Comparison of ENCODE assay signal across 15 mouse cellular contexts in the genomic region with DNA sequence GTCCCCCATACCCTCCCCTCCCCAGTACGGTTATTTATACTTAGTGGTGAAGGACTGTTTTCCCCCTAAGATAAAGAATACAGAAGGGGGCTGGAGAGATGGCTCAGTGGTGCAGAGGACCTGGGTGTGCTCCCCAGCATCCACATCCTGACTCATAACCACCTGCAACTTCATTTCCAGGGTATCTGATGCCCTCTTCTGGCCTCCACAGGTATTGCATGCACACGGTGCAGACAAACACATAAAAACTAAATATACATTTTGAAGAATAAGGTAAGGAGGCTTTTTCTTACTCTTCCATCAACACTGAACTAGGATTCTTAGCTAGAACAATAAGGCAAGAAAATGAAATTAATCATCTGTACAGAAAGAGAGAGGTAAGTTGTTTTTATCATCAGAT.
A peak's percentile ranks its signal among the peaks of the same experiment; 100 is the strongest.
DNase-seq lines count a peak whose midpoint lies in the region; TF ChIP-seq lines count a peak whose summit lies in the region.
"Had no signal": no experiment of that assay in that cellular context is flagged by ENCODE, and none has a peak within 500 bp of the region (broad histone marks: within the 10 kb centered on the region; RNA-seq: fewer than 3 reads in every experiment).

No protein-coding gene starts in this region.

- TF ChIP-seq POLR2A in CH12.LX (IDR thresholded peaks at IDR 0.05; ENCODE audit: low read depth, low read length), result no peak

- H3K4me1 ChIP-seq in CH12.LX (ENCODE audit: control insufficient read depth in 1 of 2, insufficient read depth in 2 of 2), result no peaks in the 10 kb centered on the region
- H3K4me1 ChIP-seq: liver, embryonic 15.5 days; neural tube, embryonic 13.5 days had no signal

- in situ Hi-C loops in CH12.LX (cut with MboI; ENCODE audit: low pct_ligation_motif_present, low pct_unique_long_range_greater_than_20kb, low sequenced_read_pairs), result no loop called here

- H3K27me3 ChIP-seq in CH12.LX (replicated peaks), result no peaks in the 10 kb centered on the region
- H3K27me3 ChIP-seq: heart, embryonic 15.5 days; kidney, embryonic 15.5 days; liver, embryonic 15.5 days; neural tube, embryonic 13.5 days had no signal

- no peak overlapping the region for H3K4me2 ChIP-seq in CH12.LX (ENCODE audit: insufficient read depth, low read depth, poor library complexity, severe bottlenecking)
- H3K4me2 ChIP-seq: heart, embryonic 15.5 days; hindbrain, embryonic 14.5 days; kidney, embryonic 15.5 days; liver, embryonic 15.5 days; neural tube, embryonic 13.5 days had no signal

- H3K9me3 ChIP-seq in CH12.LX (replicated peaks; ENCODE audit: low read length), result peaks cover 2% of the 10 kb centered on the region
- H3K9me3 ChIP-seq: heart, embryonic 15.5 days; liver, embryonic 15.5 days; neural tube, embryonic 13.5 days had no signal

- TF ChIP-seq CTCF in left cerebral cortex, adult 2 months (IDR thresholded peaks at IDR 0.05), result peak; percentile 36
- TF ChIP-seq CTCF in CH12.LX (conservative IDR thresholded peaks at IDR 0.05 in 1 of 2, IDR thresholded peaks at IDR 0.05 in 1 of 2; ENCODE audit: low read depth in 2 of 2, low read length in 2 of 2), result peak; percentile 23 to 45; a peak in 2 of 4 replicates

- no peak overlapping the region for H3K27ac ChIP-seq in left cerebral cortex, adult 2 months
- H3K27ac ChIP-seq in CH12.LX (ENCODE audit: insufficient read depth, low read depth), result no peak overlapping the region
- H3K27ac ChIP-seq: heart, embryonic 15.5 days; hindbrain, embryonic 14.5 days; kidney, embryonic 15.5 days; liver, embryonic 15.5 days; neural tube, embryonic 13.5 days had no signal

- no peaks in the 10 kb centered on the region for H3K79me2 ChIP-seq in CH12.LX (replicated peaks; ENCODE audit: control insufficient read depth, extremely low read depth, insufficient read depth, poor library complexity, severe bottlenecking)

- no peak; the same call in none of the 2 replicates for TF ChIP-seq RAD21 in CH12.LX (IDR thresholded peaks at IDR 0.05; ENCODE audit: low read depth, low read length)

- H3K4me3 ChIP-seq in left cerebral cortex, adult 2 months, result no peak overlapping the region
- H3K4me3 ChIP-seq in CH12.LX (replicated peaks in 1 of 3; ENCODE audit: low read depth in 2 of 3, low read length in 2 of 3, poor library complexity in 1 of 3), result no peak overlapping the region
- H3K4me3 ChIP-seq: erythroblast, embryonic 14.5 days; heart, embryonic 15.5 days; kidney, embryonic 15.5 days; liver, embryonic 15.5 days; neural tube, embryonic 13.5 days had no signal

- DNase-seq in left cerebral cortex, adult 2 months (ENCODE audit: extremely low spot score in 1 of 2, low spot score in 2 of 2), result no peak
- no peak for DNase-seq in left cerebral cortex, adult 11 months (ENCODE audit: low spot score)
- DNase-seq in 416B (ENCODE audit: low read depth) (peak; percentile 7), CH12.LX (ENCODE audit: extremely low read depth) (peak; percentile 4), ZHBTc4 (ENCODE audit: low read depth, low spot score) (peak; percentile 56), MN1 (ENCODE audit: low spot score) (no peak)
- no peak for DNase-seq in urinary bladder, postnatal 10 days (ENCODE audit: low spot score)
- DNase-seq: adrenal gland, adult 8-10 months; cerebellum, adult 9-11 months had no signal

- intact Hi-C loops in left cerebral cortex, adult 2 months (cut with DNase I), result no loop called here

- TF ChIP-seq EP300 in CH12.LX (IDR thresholded peaks at IDR 0.05; ENCODE audit: low read length), result no peak

- dilution Hi-C loops in CH12.LX (cut with MboI; ENCODE audit: extremely low pct_ligation_motif_present, extremely low pct_unique_long_range_greater_than_20kb, low sequenced_read_pairs), result no loop called here

- peaks cover 0 to 2% of the 10 kb centered on the region in 2 experiments for H3K36me3 ChIP-seq in CH12.LX (replicated peaks in 1 of 2; ENCODE audit: control insufficient read depth in 1 of 2, insufficient read depth in 1 of 2, low read length in 1 of 2)
- H3K36me3 ChIP-seq: liver, embryonic 15.5 days had no signal

- H3K9ac ChIP-seq in CH12.LX (ENCODE audit: insufficient read depth, low read depth), result no peak overlapping the region
- H3K9ac ChIP-seq: heart, embryonic 15.5 days; hindbrain, embryonic 14.5 days; kidney, embryonic 15.5 days; liver, embryonic 15.5 days; neural tube, embryonic 13.5 days had no signal

TF ChIP-seq in CH12.LX, 34 proteins besides CTCF, POLR2A, EP300 and RAD21:
- no peak for TF ChIP-seq ZMIZ1 (IDR thresholded peaks at IDR 0.05; ENCODE audit: low read depth, low read length)
- no peak for TF ChIP-seq ZC3H11A (IDR thresholded peaks at IDR 0.05; ENCODE audit: low read depth, low read length)
- no peak for TF ChIP-seq JUN (IDR thresholded peaks at IDR 0.05; ENCODE audit: insufficient read depth, low read depth, low read length)
- TF ChIP-seq IRF4 (IDR thresholded peaks at IDR 0.05; ENCODE audit: low read depth, low read length), result no peak
- no peak for TF ChIP-seq USF2 (conservative IDR thresholded peaks at IDR 0.05; ENCODE audit: low read depth, low read length)
- no peak for TF ChIP-seq MAZ (IDR thresholded peaks at IDR 0.05; ENCODE audit: low read depth, low read length)
- TF ChIP-seq RCOR1 (conservative IDR thresholded peaks at IDR 0.05; ENCODE audit: low read depth, low read length), result no peak
- TF ChIP-seq GABPA (IDR thresholded peaks at IDR 0.05; ENCODE audit: insufficient replicate concordance, low read depth, low read length), result no peak
- TF ChIP-seq E2F4 (IDR thresholded peaks at IDR 0.05; ENCODE audit: insufficient replicate concordance, low read depth, low read length), result no peak
- TF ChIP-seq POLR2AphosphoS2 (IDR thresholded peaks at IDR 0.05; ENCODE audit: low read depth, low read length), result no peak
- no peak for TF ChIP-seq TBP (conservative IDR thresholded peaks at IDR 0.05; ENCODE audit: low read depth, low read length)
- TF ChIP-seq CHD1 (IDR thresholded peaks at IDR 0.05; ENCODE audit: low read depth, low read length), result no peak
- TF ChIP-seq ZNF384 (IDR thresholded peaks at IDR 0.05; ENCODE audit: low read depth, low read length), result no peak
- no peak for TF ChIP-seq SMC3 (IDR thresholded peaks at IDR 0.05; ENCODE audit: low read depth, low read length)
- TF ChIP-seq PAX5 (IDR thresholded peaks at IDR 0.05; ENCODE audit: low read length), result no peak

Comparison
In these comparisons a context has a peak if more than half of its experiments do, and no peak if none do; other contexts are left out.
1. DNase-seq: peak in 416B (single experiment), CH12.LX (single experiment) and ZHBTc4 (single experiment); none in left cerebral cortex, adult 2 months (0 of 2), left cerebral cortex, adult 11 months (single experiment), urinary bladder, postnatal 10 days (single experiment) and MN1 (single experiment).